Mouse (Mus musculus) neural tube, embryonic 13.5 days (tissue): ENCODE data around the gene Hagh. TPM values are rescaled to one million over a fixed set of nuclear protein-coding genes. Genes with fewer than 3 reads are reported as not detected.

ENCODE experiments used
- ATAC-seq: fragments of 200-750 bp; cut with Nextera tagmentation; 2 replicates; pipeline ENCODE4 v1.8.0; 2017; ENCODE audit warnings: low read depth, mild to moderate bottlenecking, moderate TSS enrichment, moderate library complexity
- H3K27ac ChIP-seq: fragments of 300-500 bp; sonication (generic); replicated peaks from 2 replicates; pipeline ENCODE4 v1.5.1; 2015; ENCODE audit warnings: moderate library complexity, mild to moderate bottlenecking, inconsistent platforms
- H3K27me3 ChIP-seq: fragments of 300-500 bp; sonication (generic); 2 replicates; pipeline ENCODE4 v1.6.1; 2015; ENCODE audit warnings: mild to moderate bottlenecking, inconsistent platforms
- H3K36me3 ChIP-seq: fragments of 300-500 bp; sonication (generic); 2 replicates; pipeline ENCODE4 v1.6.1; 2015; ENCODE audit warnings: mild to moderate bottlenecking, inconsistent platforms
- H3K4me1 ChIP-seq: fragments of 300-500 bp; sonication (generic); replicated peaks from 2 replicates; pipeline ENCODE4 v1.6.1; 2015; ENCODE audit warnings: inconsistent platforms
- H3K4me2 ChIP-seq: fragments of 300-500 bp; sonication (generic); 2 replicates; pipeline ENCODE4 v1.6.1; 2015; ENCODE audit warnings: inconsistent platforms, mild to moderate bottlenecking, moderate library complexity
- H3K4me3 ChIP-seq: fragments of 300-500 bp; sonication (generic); 2 replicates; pipeline ENCODE4 v1.5.1; 2015; ENCODE audit warnings: mild to moderate bottlenecking, inconsistent platforms
- H3K9ac ChIP-seq: fragments of 300-500 bp; sonication (generic); 2 replicates; pipeline ENCODE4 v1.6.1; 2015; ENCODE audit warnings: moderate library complexity, mild to moderate bottlenecking, inconsistent platforms
- H3K9me3 ChIP-seq: fragments of 300-500 bp; sonication (generic); 2 replicates; pipeline ENCODE4 v1.6.1; 2016; ENCODE audit warnings: inconsistent platforms
- WGBS: fragments of 180-500 bp; shearing (Covaris S2); methylation state at CpG from one replicate; pipeline ENCODE4 v1.1.7; 2015; 5-methylcytosine and 5-hydroxymethylcytosine counted together
- polyA plus RNA-seq: library from polyadenylated mRNA; unstranded; fragments of >200 nt; fragmentation: Nextera tagmentation; extraction: Ambion mirVana; gene quantifications from 2 replicates; pipeline ENCODE4 v1.2.1, GENCODE M21; 2015

The Hagh gene
- polyA plus RNA-seq, 1 experiment from 2014 or later = 59.0 TPM

GRCm38 (mm10) chr17:24851381-24852125, 11.6 kb downstream of the Hagh start:
- WGBS = 81% methylated on average over 10 of the region's 10 CpGs
- H3K27me3 ChIP-seq = peaks cover 8% of the 10 kb centered on the region
- H3K4me2 ChIP-seq = peak overlapping the region; percentile 72
- H3K36me3 ChIP-seq = peaks cover 38% of the 10 kb centered on the region
- no peaks in the 10 kb centered on the region for H3K9me3 ChIP-seq
- no peak for ATAC-seq
- peaks cover 24% of the 10 kb centered on the region for H3K4me1 ChIP-seq
- peak overlapping the region; percentile 81 for H3K9ac ChIP-seq
- no peak overlapping the region for H3K27ac ChIP-seq
- H3K4me3 ChIP-seq = peak overlapping the region; percentile 77

- ATAC-seq = no peak
- Histone ChIP-seq H3K4me3 (no peak overlapping the region), H3K27ac (no peak overlapping the region), H3K36me3 (peaks cover 59% of the 10 kb centered on the region), H3K9ac (no peak overlapping the region), H3K27me3 (peaks cover 8% of the 10 kb centered on the region), H3K4me1 (peaks cover 10% of the 10 kb centered on the region), H3K9me3 (no peaks in the 10 kb centered on the region), H3K4me2 (no peak overlapping the region)
- 85% methylated on average over 3 of the region's 3 CpGs for WGBS
Observed at GRCm38 (mm10) chr17:24855838-24856464, 16.0 kb downstream of the Hagh start.

GRCm38 (mm10) chr17:24856589-24856988, 16.6 kb downstream of the Hagh start:
- ATAC-seq = no peak
- Histone ChIP-seq H3K4me1 (peaks cover 3% of the 10 kb centered on the region), H3K4me2 (no peak overlapping the region), H3K36me3 (peaks cover 66% of the 10 kb centered on the region), H3K9me3 (no peaks in the 10 kb centered on the region), H3K27me3 (peaks cover 3% of the 10 kb centered on the region; the same call in 1 of the 2 replicates), H3K4me3 (no peak overlapping the region), H3K9ac (no peak overlapping the region), H3K27ac (no peak overlapping the region)
- 92% methylated on average over 13 of the region's 13 CpGs for WGBS

- WGBS = 87% methylated on average over 8 of the region's 8 CpGs
- Histone ChIP-seq H3K4me2 (no peak overlapping the region), H3K4me3 (no peak overlapping the region), H3K27ac (no peak overlapping the region), H3K4me1 (no peaks in the 10 kb centered on the region), H3K27me3 (no peaks in the 10 kb centered on the region), H3K36me3 (peaks cover 75% of the 10 kb centered on the region), H3K9me3 (no peaks in the 10 kb centered on the region), H3K9ac (no peak overlapping the region)
- ATAC-seq = no peak
Observed at GRCm38 (mm10) chr17:24857831-24858470, 18.0 kb downstream of the Hagh start.

GRCm38 (mm10) chr17:24858967-24859366, 19.0 kb downstream of the Hagh start:
- Histone ChIP-seq H3K27me3 (no peaks in the 10 kb centered on the region), H3K4me2 (no peak overlapping the region), H3K9ac (no peak overlapping the region), H3K36me3 (peaks cover 73% of the 10 kb centered on the region), H3K27ac (no peak overlapping the region), H3K4me1 (no peaks in the 10 kb centered on the region), H3K9me3 (no peaks in the 10 kb centered on the region), H3K4me3 (no peak overlapping the region)
- ATAC-seq = no peak
- WGBS = 84% methylated on average over 6 of the region's 6 CpGs

GRCm38 (mm10) chr17:24860076-24860475, 20.1 kb downstream of the Hagh start:
- peaks cover 71% of the 10 kb centered on the region for H3K36me3 ChIP-seq
- H3K4me3 ChIP-seq = no peak overlapping the region
- H3K9me3 ChIP-seq = no peaks in the 10 kb centered on the region
- no peak overlapping the region for H3K4me2 ChIP-seq
- no peaks in the 10 kb centered on the region for H3K4me1 ChIP-seq
- no peak for ATAC-seq
- no peak overlapping the region for H3K9ac ChIP-seq
- H3K27me3 ChIP-seq = no peaks in the 10 kb centered on the region
- no peak overlapping the region for H3K27ac ChIP-seq
- WGBS = 93% methylated on average over 8 of the region's 8 CpGs

- Histone ChIP-seq H3K4me2 (no peak overlapping the region), H3K27me3 (no peaks in the 10 kb centered on the region), H3K9me3 (no peaks in the 10 kb centered on the region), H3K4me3 (no peak overlapping the region), H3K4me1 (no peaks in the 10 kb centered on the region), H3K9ac (no peak overlapping the region), H3K27ac (no peak overlapping the region), H3K36me3 (peaks cover 71% of the 10 kb centered on the region)
- WGBS = 93% methylated on average over 3 of the region's 3 CpGs
- ATAC-seq = no peak
Observed at GRCm38 (mm10) chr17:24861785-24862184, 21.8 kb downstream of the Hagh start.

- 91% methylated on average over 8 of the region's 8 CpGs for WGBS
- H3K27me3 ChIP-seq = no peaks in the 10 kb centered on the region
- ATAC-seq = no peak
Observed at GRCm38 (mm10) chr17:24865776-24866175, 25.8 kb downstream of the Hagh start, which contains the start of gene Igfals. Gene Igfals, plus strand, starts transcription at chr17:24865997.

GRCm38 (mm10) chr17:24867914-24868313, 28.0 kb downstream of the Hagh start:
- H3K9me3 ChIP-seq = no peaks in the 10 kb centered on the region
- H3K27me3 ChIP-seq = no peaks in the 10 kb centered on the region
- H3K27ac ChIP-seq = no peak overlapping the region
- ATAC-seq = no peak
- H3K4me3 ChIP-seq = no peak overlapping the region
- WGBS = 95% methylated on average over 10 of the region's 10 CpGs
- no peaks in the 10 kb centered on the region for H3K4me1 ChIP-seq
- no peak overlapping the region for H3K4me2 ChIP-seq
- H3K36me3 ChIP-seq = peaks cover 33% of the 10 kb centered on the region
- no peak overlapping the region for H3K9ac ChIP-seq

More at GRCm38 (mm10) chr17:24865776-24866175, 25.8 kb downstream of the Hagh start, which contains the start of gene Igfals:
- Histone ChIP-seq H3K27ac (no peak within 1 kb of the TSS), H3K4me3 (no peak within 1 kb of the TSS), H3K4me2 (no peak within 1 kb of the TSS), H3K36me3 (peaks cover 54% of the 10 kb centered on the region), H3K9me3 (no peaks in the 10 kb centered on the region), H3K9ac (no peak within 1 kb of the TSS), H3K4me1 (no peaks in the 10 kb centered on the region)

GRCm38 (mm10) chr17:24873695-24874404, 33.9 kb downstream of the Hagh start:
- no peaks in the 10 kb centered on the region for H3K9me3 ChIP-seq
- H3K27me3 ChIP-seq = no peaks in the 10 kb centered on the region
- WGBS = 56% methylated on average over 4 of the region's 4 CpGs
- H3K4me2 ChIP-seq = no peak overlapping the region
- H3K36me3 ChIP-seq = no peaks in the 10 kb centered on the region
- ATAC-seq = no peak
- H3K4me1 ChIP-seq = no peaks in the 10 kb centered on the region
- H3K4me3 ChIP-seq = no peak overlapping the region
- no peak overlapping the region for H3K9ac ChIP-seq
- no peak overlapping the region for H3K27ac ChIP-seq

GRCm38 (mm10) chr17:24874405-24874745, 34.4 kb downstream of the Hagh start:
- 41% methylated on average over 1 of the region's 1 CpGs for WGBS
- H3K4me2 ChIP-seq = no peak overlapping the region
- no peaks in the 10 kb centered on the region for H3K9me3 ChIP-seq
- no peak overlapping the region for H3K9ac ChIP-seq
- no peaks in the 10 kb centered on the region for H3K27me3 ChIP-seq
- H3K36me3 ChIP-seq = no peaks in the 10 kb centered on the region
- no peaks in the 10 kb centered on the region for H3K4me1 ChIP-seq
- ATAC-seq = no peak
- H3K4me3 ChIP-seq = no peak overlapping the region
- no peak overlapping the region for H3K27ac ChIP-seq

GRCm38 (mm10) chr17:24874989-24875388, 35.0 kb downstream of the Hagh start:
- Histone ChIP-seq H3K9ac (no peak overlapping the region), H3K4me1 (no peaks in the 10 kb centered on the region), H3K27me3 (no peaks in the 10 kb centered on the region), H3K36me3 (no peaks in the 10 kb centered on the region), H3K4me2 (no peak overlapping the region), H3K9me3 (no peaks in the 10 kb centered on the region), H3K4me3 (no peak overlapping the region), H3K27ac (no peak overlapping the region)
- ATAC-seq = no peak
- 83% methylated on average over 8 of the region's 8 CpGs for WGBS
